Mouse (Mus musculus) E14TG2a.4 (cell line): ENCODE data around the gene Cers1.

Source experiments
- CTCF ChIP-seq: conservative IDR thresholded peaks from 2 replicates; pipeline ENCODE4 v1.5.1; 2014; ENCODE audit warnings: low read length
- POU5F1 ChIP-seq: IDR thresholded peaks from 2 replicates; pipeline ENCODE4 v1.6.1; 2014; ENCODE audit warnings: low read length, borderline replicate concordance

GRCm38 (mm10) chr8:70268799-70269565 lies 46.6 kb upstream of the Cers1 start:
- peak; percentile 91 for TF ChIP-seq CTCF
- no peak for TF ChIP-seq POU5F1
